21 mouse cellular contexts compared by ENCODE assay signal in genomic region chr4:48672915-48673314, GRCm38 (mm10). TPM values are rescaled to one million over a fixed set of nuclear protein-coding genes. Genes with fewer than 3 reads are reported as not detected.
"Had no signal": no experiment of that assay in that cellular context is flagged by ENCODE, and none has a peak within 500 bp of the region (broad histone marks: within the 10 kb centered on the region; RNA-seq: fewer than 3 reads in every experiment).

No protein-coding gene starts in this region.

- DNase-seq: kidney, adult 11 months; kidney, postnatal 36 days; layer of hippocampus, postnatal 36 days; liver, embryonic 13.5 days; retina, postnatal 1 day; right cerebral cortex, postnatal 25 days; spleen, adult 18-20 months; thymus, adult 2 months; thymus, postnatal 14 days; thymus, postnatal 4 days had no signal

- H3K36me3 ChIP-seq: liver, embryonic 13.5 days had no signal

- H3K9ac ChIP-seq: hindbrain, embryonic 15.5 days; kidney, embryonic 15.5 days; liver, embryonic 13.5 days; midbrain, embryonic 13.5 days; neural tube, embryonic 13.5 days; stomach, embryonic 15.5 days had no signal

- H3K4me3 ChIP-seq: hindbrain, embryonic 15.5 days; kidney, embryonic 15.5 days; left cerebral cortex, adult 2 months; liver, embryonic 13.5 days; megakaryocyte, embryonic 14.5 days; midbrain, embryonic 10.5 days; midbrain, embryonic 13.5 days; myocyte; neural tube, embryonic 13.5 days; stomach, embryonic 15.5 days had no signal

- H3K27ac ChIP-seq: hindbrain, embryonic 15.5 days; kidney, embryonic 15.5 days; left cerebral cortex, adult 2 months; liver, embryonic 13.5 days; midbrain, embryonic 10.5 days; midbrain, embryonic 13.5 days; neural tube, embryonic 13.5 days; stomach, embryonic 15.5 days had no signal

- H3K4me1 ChIP-seq: hindbrain, embryonic 15.5 days; kidney, embryonic 15.5 days; liver, embryonic 13.5 days; megakaryocyte, embryonic 14.5 days; midbrain, embryonic 10.5 days; midbrain, embryonic 13.5 days; neural tube, embryonic 13.5 days; stomach, embryonic 15.5 days had no signal

- H3K4me2 ChIP-seq: hindbrain, embryonic 15.5 days; kidney, embryonic 15.5 days; liver, embryonic 13.5 days; midbrain, embryonic 13.5 days; neural tube, embryonic 13.5 days; stomach, embryonic 15.5 days had no signal

- ATAC-seq: midbrain, embryonic 13.5 days; midbrain, embryonic 16.5 days had no signal

- H3K9me3 ChIP-seq: hindbrain, embryonic 15.5 days; kidney, embryonic 15.5 days; liver, embryonic 13.5 days; midbrain, embryonic 10.5 days; midbrain, embryonic 13.5 days; neural tube, embryonic 13.5 days; stomach, embryonic 15.5 days had no signal

- H3K27me3 ChIP-seq: hindbrain, embryonic 15.5 days; kidney, embryonic 15.5 days; liver, embryonic 13.5 days; megakaryocyte, embryonic 14.5 days; midbrain, embryonic 13.5 days; neural tube, embryonic 13.5 days; stomach, embryonic 15.5 days had no signal

RNA-seq across cellular contexts. Expression of gene Cavin4, which starts 9.6 kb away (rescaled TPM):
- polyA plus RNA-seq: liver, adult 2 months had no signal
